Mouse (Mus musculus) MEL (cell line): ENCODE measurements around the gene Nmnat3. TPM values are rescaled to one million over a fixed set of nuclear protein-coding genes. Genes with fewer than 3 reads are reported as not detected.

Experiments
- DNase-seq: peaks from one replicate; pipeline ENCODE4 v3.0.0; 2011; ENCODE audit warnings: low read depth, low spot score
- H3K27ac ChIP-seq: 2 replicates; pipeline ENCODE4 v1.5.1; 2012; ENCODE audit warnings: low read depth, mild to moderate bottlenecking, control low read depth, low read length, moderate library complexity; ENCODE audit not compliant: control insufficient read depth
- H3K27me3 ChIP-seq, 2 experiments: fragments of 150-350 bp in 1 of 2; sonication (generic) in 1 of 2; 2 replicates each; pipeline ENCODE4 v1.6.1; 2012; ENCODE audit warnings: low read length in 2 of 2, mild to moderate bottlenecking in 2 of 2, improper control_type of control experiment in 1 of 2, moderate library complexity in 1 of 2; ENCODE audit not compliant: insufficient read depth in 2 of 2, control insufficient read depth in 1 of 2
- H3K36me3 ChIP-seq, 2 experiments: 2 replicates each; pipeline ENCODE4 v1.6.1; 2012 to 2014; ENCODE audit warnings: low read length in 2 of 2, improper control_type of control experiment in 1 of 2, inconsistent platforms in 1 of 2, mild to moderate bottlenecking in 1 of 2; ENCODE audit not compliant: insufficient read depth in 2 of 2, control insufficient read depth in 1 of 2
- H3K4me1 ChIP-seq, 2 experiments: fragments of 150-350 bp in 1 of 2; sonication (generic) in 1 of 2; 2 replicates each; pipeline ENCODE4 v1.6.1; 2012; ENCODE audit warnings: low read length in 2 of 2, improper control_type of control experiment in 1 of 2, mild to moderate bottlenecking in 1 of 2; ENCODE audit not compliant: insufficient read depth in 2 of 2, control insufficient read depth in 1 of 2
- H3K4me3 ChIP-seq, 2 experiments: fragments of 150-350 bp in 1 of 2; sonication (generic) in 1 of 2; 2 replicates each; pipeline ENCODE4 v1.5.1; 2012; ENCODE audit warnings: low read depth in 2 of 2, low read length in 2 of 2, mild to moderate bottlenecking in 2 of 2, moderate library complexity in 2 of 2, control low read depth in 1 of 2, improper control_type of control experiment in 1 of 2; ENCODE audit not compliant: control insufficient read depth in 1 of 2, insufficient read depth in 1 of 2
- H3K79me2 ChIP-seq: 2 replicates; pipeline ENCODE4 v1.6.1; 2012; ENCODE audit warnings: mild to moderate bottlenecking, low read length, moderate library complexity; ENCODE audit not compliant: control insufficient read depth, poor library complexity, insufficient read depth
- H3K9ac ChIP-seq: 2 replicates; pipeline ENCODE4 v1.6.1; 2012; ENCODE audit warnings: low read depth, mild to moderate bottlenecking, control low read depth, low read length, moderate library complexity; ENCODE audit not compliant: control insufficient read depth, poor library complexity, severe bottlenecking
- H3K9me3 ChIP-seq: fragments of 150-350 bp; sonication (generic); replicated peaks from 2 replicates; pipeline ENCODE4 v1.6.1; 2012; ENCODE audit warnings: mild to moderate bottlenecking, low read length, improper control_type of control experiment, moderate library complexity; ENCODE audit not compliant: insufficient read depth
- CHD2 ChIP-seq: IDR thresholded peaks from 2 replicates; pipeline ENCODE4 v1.6.1; 2011; ENCODE audit warnings: low read length, improper control_type of control experiment
- CTCF ChIP-seq, 3 experiments: IDR thresholded peaks in 2 of 3; conservative IDR thresholded peaks in 1 of 3; 2 replicates each; pipeline ENCODE4 v1.5.1; 2011 to 2012; ENCODE audit warnings: low read length in 3 of 3, low read depth in 2 of 3, mild to moderate bottlenecking in 2 of 3, improper control_type of control experiment in 1 of 3, inconsistent platforms in 1 of 3, mixed read lengths in 1 of 3, moderate library complexity in 1 of 3; ENCODE audit not compliant: control insufficient read depth in 1 of 3, insufficient read depth in 1 of 3, poor library complexity in 1 of 3, severe bottlenecking in 1 of 3
- E2F4 ChIP-seq: IDR thresholded peaks from 2 replicates; pipeline ENCODE4 v1.6.1; 2011; ENCODE audit warnings: low read depth, low read length, improper control_type of control experiment, borderline replicate concordance
- ELF1 ChIP-seq: IDR thresholded peaks from 2 replicates; pipeline ENCODE4 v1.6.1; 2014; ENCODE audit warnings: low read depth, mild to moderate bottlenecking, inconsistent platforms, low read length, improper control_type of control experiment, moderate library complexity
- EP300 ChIP-seq, 2 experiments: IDR thresholded peaks; 2 replicates each; pipeline ENCODE4 v1.6.1; 2011; ENCODE audit warnings: improper control_type of control experiment in 2 of 2, low read length in 2 of 2, low read depth in 1 of 2, mild to moderate bottlenecking in 1 of 2
- ETS1 ChIP-seq: IDR thresholded peaks from 2 replicates; pipeline ENCODE4 v1.6.1; 2012; ENCODE audit warnings: low read depth, mild to moderate bottlenecking, inconsistent platforms, low read length, improper control_type of control experiment, moderate library complexity
- GATA1 ChIP-seq: IDR thresholded peaks from 2 replicates; pipeline ENCODE4 v1.6.1; 2011; ENCODE audit warnings: low read depth, low read length, improper control_type of control experiment
- HCFC1 ChIP-seq: IDR thresholded peaks from 2 replicates; pipeline ENCODE4 v1.6.1; 2012; ENCODE audit warnings: low read depth, mild to moderate bottlenecking, inconsistent platforms, low read length, improper control_type of control experiment, moderate library complexity
- KAT2A ChIP-seq: conservative IDR thresholded peaks from 2 replicates; pipeline ENCODE4 v1.6.1; 2012; ENCODE audit warnings: low read depth, low read length, improper control_type of control experiment, inconsistent platforms
- MAFK ChIP-seq: IDR thresholded peaks from 2 replicates; pipeline ENCODE4 v1.6.1; 2011; ENCODE audit warnings: low read depth, mild to moderate bottlenecking, low read length, improper control_type of control experiment, borderline replicate concordance
- MAX ChIP-seq: IDR thresholded peaks from 2 replicates; pipeline ENCODE4 v1.6.1; 2011; ENCODE audit warnings: low read length, improper control_type of control experiment
- MAZ ChIP-seq: IDR thresholded peaks from 2 replicates; pipeline ENCODE4 v1.6.1; 2012; ENCODE audit warnings: low read depth, mild to moderate bottlenecking, inconsistent platforms, low read length, improper control_type of control experiment
- MEF2A ChIP-seq: IDR thresholded peaks from 2 replicates; pipeline ENCODE4 v1.6.1; 2014; ENCODE audit warnings: low read depth, mild to moderate bottlenecking, inconsistent platforms, low read length, improper control_type of control experiment; ENCODE audit not compliant: poor library complexity, insufficient replicate concordance, severe bottlenecking; ENCODE audit errors: extremely low read depth
- MYB ChIP-seq: IDR thresholded peaks from 2 replicates; pipeline ENCODE4 v1.6.1; 2011; ENCODE audit warnings: mild to moderate bottlenecking, low read depth, low read length, improper control_type of control experiment
- MYC ChIP-seq: IDR thresholded peaks from 2 replicates; pipeline ENCODE4 v1.6.1; 2011; ENCODE audit warnings: low read depth, mild to moderate bottlenecking, low read length, improper control_type of control experiment, moderate library complexity
- NELFE ChIP-seq: IDR thresholded peaks from 2 replicates; pipeline ENCODE4 v1.6.1; 2011; ENCODE audit warnings: low read depth, low read length, improper control_type of control experiment
- NRF1 ChIP-seq: IDR thresholded peaks from 2 replicates; pipeline ENCODE4 v1.6.1; 2014; ENCODE audit warnings: low read depth, mild to moderate bottlenecking, inconsistent platforms, low read length, improper control_type of control experiment, moderate library complexity; ENCODE audit not compliant: poor library complexity, insufficient read depth, severe bottlenecking
- POLR2A ChIP-seq, 2 experiments: IDR thresholded peaks; 2 replicates each; pipeline ENCODE4 v1.6.1; 2011 to 2012; ENCODE audit warnings: low read length in 2 of 2, mild to moderate bottlenecking in 2 of 2, control low read depth in 1 of 2, improper control_type of control experiment in 1 of 2, low read depth in 1 of 2, moderate library complexity in 1 of 2; ENCODE audit not compliant: control insufficient read depth in 1 of 2, insufficient read depth in 1 of 2, poor library complexity in 1 of 2
- POLR2AphosphoS2 ChIP-seq: IDR thresholded peaks from 2 replicates; pipeline ENCODE4 v1.6.1; 2011; ENCODE audit warnings: low read length, improper control_type of control experiment
- POLR2AphosphoS5 ChIP-seq: IDR thresholded peaks from 2 replicates; pipeline ENCODE4 v1.6.1; 2012; ENCODE audit warnings: low read depth, borderline replicate concordance, mild to moderate bottlenecking, inconsistent platforms, low read length, moderate library complexity, mixed read lengths
- RCOR1 ChIP-seq: IDR thresholded peaks from 2 replicates; pipeline ENCODE4 v1.6.1; 2012; ENCODE audit warnings: low read depth, mild to moderate bottlenecking, inconsistent platforms, low read length, improper control_type of control experiment
- SIN3A ChIP-seq: IDR thresholded peaks from 2 replicates; pipeline ENCODE4 v1.6.1; 2012; ENCODE audit warnings: low read length, improper control_type of control experiment, inconsistent platforms
- TAL1 ChIP-seq: IDR thresholded peaks from 2 replicates; pipeline ENCODE4 v1.6.1; 2012; ENCODE audit warnings: mild to moderate bottlenecking, inconsistent platforms, low read length, moderate library complexity, mixed read lengths
- TBP ChIP-seq: IDR thresholded peaks from 2 replicates; pipeline ENCODE4 v1.8.0; 2011; ENCODE audit warnings: low read depth, low read length, improper control_type of control experiment
- TCF12 ChIP-seq: IDR thresholded peaks from 2 replicates; pipeline ENCODE4 v1.6.1; 2014; ENCODE audit warnings: low read depth, mild to moderate bottlenecking, inconsistent platforms, low read length, improper control_type of control experiment, moderate library complexity
- USF1 ChIP-seq: IDR thresholded peaks from 2 replicates; pipeline ENCODE4 v1.6.1; 2014; ENCODE audit warnings: low read depth, mild to moderate bottlenecking, inconsistent platforms, low read length, improper control_type of control experiment, moderate library complexity
- USF2 ChIP-seq, 2 experiments: IDR thresholded peaks; 2 replicates each; pipeline ENCODE4 v1.6.1; 2011 to 2012; ENCODE audit warnings: improper control_type of control experiment in 2 of 2, low read length in 2 of 2, borderline replicate concordance in 1 of 2, inconsistent platforms in 1 of 2, low read depth in 1 of 2, mild to moderate bottlenecking in 1 of 2; ENCODE audit not compliant: insufficient read depth in 1 of 2
- ZC3H11A ChIP-seq: IDR thresholded peaks from 2 replicates; pipeline ENCODE4 v1.6.1; 2012; ENCODE audit warnings: low read depth, mild to moderate bottlenecking, inconsistent platforms, low read length, improper control_type of control experiment
- ZKSCAN1 ChIP-seq: IDR thresholded peaks from 2 replicates; pipeline ENCODE4 v1.6.1; 2012; ENCODE audit warnings: low read depth, mild to moderate bottlenecking, inconsistent platforms, low read length, improper control_type of control experiment, moderate library complexity
- ZMIZ1 ChIP-seq: IDR thresholded peaks from 2 replicates; pipeline ENCODE4 v1.6.1; 2012; ENCODE audit warnings: low read depth, mild to moderate bottlenecking, inconsistent platforms, low read length, improper control_type of control experiment, moderate library complexity
- ZNF384 ChIP-seq: IDR thresholded peaks from 2 replicates; pipeline ENCODE4 v1.6.1; 2012; ENCODE audit warnings: low read depth, mild to moderate bottlenecking, inconsistent platforms, low read length, improper control_type of control experiment
- polyA plus RNA-seq, 2 experiments: library from polyadenylated mRNA; stranded (reverse) in 1 of 2; unstranded in 1 of 2; fragments of >175 nt in 1 of 2; fragments of >200 nt in 1 of 2; gene quantifications; 2 replicates each; pipeline versions ENCODE4 v1.2.1 to v1.2.4; 2012; ENCODE audit warnings: low replicate concordance in 2 of 2, low read depth in 1 of 2; ENCODE audit not compliant: insufficient read length in 2 of 2, insufficient read depth in 1 of 2, missing spikeins in 1 of 2
- total RNA-seq: library from RNA; depleted of rRNA; stranded (reverse); fragments of 300-350 nt; gene quantifications from 2 replicates; pipeline ENCODE4 v1.2.3, GENCODE M21; 2012

Gene Nmnat3
- total and polyA plus RNA-seq, 3 experiments = 14.4 to 15.2 TPM; not detected in 1

DNA sequence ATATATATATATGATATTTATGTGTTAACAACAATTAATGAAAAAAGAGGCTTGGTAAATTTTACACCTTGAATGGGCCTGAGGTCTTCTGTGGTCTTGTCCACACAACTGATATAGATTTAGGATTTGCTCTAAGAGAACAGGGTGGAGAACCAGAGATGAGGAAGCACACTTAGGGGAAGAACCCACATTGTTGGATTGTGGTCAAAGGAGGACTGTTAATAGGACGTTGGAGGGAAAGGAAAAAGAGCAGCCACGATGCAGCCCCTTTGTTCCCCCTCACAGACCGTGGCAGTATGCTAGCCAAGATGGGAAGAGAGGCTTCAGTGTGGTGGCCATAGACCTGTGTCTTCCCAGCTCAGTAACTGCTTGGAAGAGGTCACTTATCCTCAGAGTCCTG is 11.5 kb downstream of the Nmnat3 start:
- DNase-seq = peak; percentile 62
- H3K79me2 ChIP-seq = peaks cover 14% of the 10 kb centered on the region
- no peaks in the 10 kb centered on the region for H3K9me3 ChIP-seq
- peaks cover 0 to 19% of the 10 kb centered on the region in 2 experiments; a peak in 3 of 4 replicates for H3K36me3 ChIP-seq
- H3K27me3 ChIP-seq = no peaks in the 10 kb centered on the region
- peak overlapping the region; percentile 36 for H3K9ac ChIP-seq
- H3K27ac ChIP-seq = peak overlapping the region; percentile 75
- H3K4me1 ChIP-seq = peaks cover 8 to 20% of the 10 kb centered on the region in 2 experiments
- TF ChIP-seq ELF1 (no peak), TBP (0 out of 2 replicates have a peak, but pooled peaks have one; percentile 7)
- H3K4me3 ChIP-seq = peak overlapping the region; percentile 7 to 18; a peak in 2 of 4 replicates

DNA sequence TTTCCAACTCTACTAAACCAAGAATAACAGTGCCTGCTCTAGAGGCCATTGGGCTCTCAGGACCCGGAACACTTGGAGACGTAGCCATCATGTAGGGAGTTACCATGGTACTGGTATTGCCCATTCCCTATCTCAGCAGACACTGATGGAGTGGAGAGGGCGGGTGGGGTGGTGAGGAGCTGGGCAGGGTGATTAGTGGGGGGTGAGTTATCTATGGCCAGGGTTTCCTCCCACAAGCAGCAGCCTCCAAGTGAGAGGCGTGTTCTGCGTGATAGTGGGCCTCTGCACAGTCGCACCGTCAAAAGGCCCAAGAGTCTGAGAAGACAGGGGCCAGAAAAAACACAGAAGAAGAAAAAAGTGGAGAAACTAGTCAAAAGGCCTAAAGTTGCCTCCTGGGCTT is 12.0 kb downstream of the Nmnat3 start:
- H3K9me3 ChIP-seq = no peaks in the 10 kb centered on the region
- no peaks in the 10 kb centered on the region for H3K27me3 ChIP-seq
- peaks cover 0 to 19% of the 10 kb centered on the region in 2 experiments; a peak in 3 of 4 replicates for H3K36me3 ChIP-seq
- peak overlapping the region; percentile 36; the same call in 1 of the 2 replicates for H3K9ac ChIP-seq
- TF ChIP-seq CTCF (IDR thresholded peaks at IDR 0.05 in 2 of 3, conservative IDR thresholded peaks at IDR 0.05 in 1 of 3; ENCODE audit: control insufficient read depth in 1 of 3, insufficient read depth in 1 of 3, low read depth in 2 of 3, low read length in 3 of 3, poor library complexity in 1 of 3, severe bottlenecking in 1 of 3) (no peak), E2F4 (no peak), ELF1 (no peak), MAFK (no peak), ZKSCAN1 (no peak), ZMIZ1 (no peak), HCFC1 (no peak), NRF1 (no peak), KAT2A (no peak), CHD2 (no peak), USF2 (IDR thresholded peaks at IDR 0.05; ENCODE audit: borderline replicate concordance in 1 of 2, insufficient read depth in 1 of 2, low read depth in 1 of 2, low read length in 2 of 2) (no peak), POLR2AphosphoS5 (no peak), ZC3H11A (no peak), MEF2A (no peak), ZNF384 (0 out of 2 replicates have a peak, but pooled peaks have one; percentile 21), TCF12 (peak; percentile 63), MAX (no peak), USF1 (no peak), GATA1 (peak; percentile 44), EP300 (IDR thresholded peaks at IDR 0.05; ENCODE audit: low read depth in 1 of 2, low read length in 2 of 2) (peak; percentile 61 to 76), RCOR1 (no peak; the same call in 1 of the 2 replicates), MYB (no peak), TBP (no peak), MAZ (no peak), SIN3A (peak; percentile 50; the same call in 1 of the 2 replicates), ETS1 (peak; percentile 32; the same call in 1 of the 2 replicates), POLR2AphosphoS2 (no peak), POLR2A (IDR thresholded peaks at IDR 0.05; ENCODE audit: control insufficient read depth in 1 of 2, insufficient read depth in 1 of 2, low read depth in 1 of 2, low read length in 2 of 2, poor library complexity in 1 of 2) (no peak), NELFE (no peak), MYC (no peak), TAL1 (peak; percentile 49)
- peak overlapping the region; percentile 75 for H3K27ac ChIP-seq
- H3K79me2 ChIP-seq = peaks cover 14% of the 10 kb centered on the region
- peak overlapping the region; percentile 7 to 18; a peak in 3 of 4 replicates for H3K4me3 ChIP-seq
- H3K4me1 ChIP-seq = peaks cover 8 to 20% of the 10 kb centered on the region in 2 experiments
- DNase-seq = peak; percentile 49
